Mouse (Mus musculus) lung, adult 2 months (tissue): ENCODE data around the gene Slc6a16.

Experiments
- CTCF ChIP-seq: fragments of 200-500 bp; IDR thresholded peaks from 2 replicates; pipeline ENCODE4 v1.5.1; 2011; ENCODE audit warnings: mild to moderate bottlenecking, low read length, control low read depth; ENCODE audit not compliant: insufficient read depth
- POLR2A ChIP-seq: fragments of 200-500 bp; IDR thresholded peaks from 2 replicates; pipeline ENCODE4 v1.6.1; 2011; ENCODE audit warnings: low read depth, mild to moderate bottlenecking, control low read depth, low read length, borderline replicate concordance; ENCODE audit errors: extremely low read depth

DNA sequence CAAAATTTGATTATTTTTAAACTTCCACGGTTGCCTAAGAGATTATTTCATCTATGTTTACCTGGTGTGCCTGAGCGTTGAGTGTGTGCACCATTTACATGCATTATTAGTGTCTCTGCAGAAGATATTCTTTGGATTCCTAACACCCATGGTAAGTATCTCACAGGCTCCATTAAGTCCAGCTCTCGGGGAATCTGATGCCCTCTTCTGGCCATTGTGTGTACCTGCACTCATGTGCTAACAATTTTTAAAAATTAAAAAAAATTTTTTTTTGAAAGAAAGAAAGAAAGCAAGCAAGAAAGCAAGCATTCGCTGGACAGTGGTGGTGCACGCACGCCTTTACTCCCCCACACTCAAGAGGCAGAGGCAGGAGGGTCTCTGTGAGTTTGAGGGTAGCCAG, 32.6 kb upstream of the Slc6a16 start:
- TF ChIP-seq CTCF (no peak), POLR2A (no peak)
